Mouse (Mus musculus) cerebellum, adult 11-12 months (tissue): ENCODE measurements around the gene Fam71a.
"Not testable (repeated sequence)": the region's sequence is repeated elsewhere in the genome, so short reads cannot be mapped to it uniquely, and the experiment has no call there.

ENCODE experiments used
- DNase-seq: peaks from one replicate; pipeline ENCODE4 v3.0.0; 2022

Fam71a gene

GRCm38 (mm10) chr1:191181469-191182259, 17.0 kb upstream of the Fam71a start:
- DNase-seq = no peak

- DNase-seq = no peak
Measured at GRCm38 (mm10) chr1:191180397-191180796, 15.8 kb upstream of the Fam71a start.

- DNase-seq = no peak
Measured at GRCm38 (mm10) chr1:191179846-191180245, 15.2 kb upstream of the Fam71a start.

- no peak for DNase-seq
Measured at GRCm38 (mm10) chr1:191178511-191179188, 14.0 kb upstream of the Fam71a start.

GRCm38 (mm10) chr1:191176887-191177286, 12.3 kb upstream of the Fam71a start:
- DNase-seq = no peak

- no peak for DNase-seq
Measured at GRCm38 (mm10) chr1:191172487-191172886, 7.9 kb upstream of the Fam71a start.

- DNase-seq = no peak
Measured at GRCm38 (mm10) chr1:191170444-191170843, 5.8 kb upstream of the Fam71a start.

- no peak for DNase-seq
Measured at GRCm38 (mm10) chr1:191166189-191166588, 1.6 kb upstream of the Fam71a start.

- no peak for DNase-seq
Measured at GRCm38 (mm10) chr1:191154314-191154713, 10.3 kb downstream of the Fam71a start.

- peak; percentile 17 for DNase-seq
Measured at GRCm38 (mm10) chr1:191153052-191153451, 11.6 kb downstream of the Fam71a start.

- no peak for DNase-seq
Measured at GRCm38 (mm10) chr1:191150924-191151605, 13.6 kb downstream of the Fam71a start.

- not testable (repeated sequence) for DNase-seq
Measured at GRCm38 (mm10) chr1:191149489-191149888, 15.1 kb downstream of the Fam71a start.

- DNase-seq = no peak
Measured at GRCm38 (mm10) chr1:191140983-191141382, 23.6 kb downstream of the Fam71a start.

- no peak for DNase-seq
Measured at GRCm38 (mm10) chr1:191138874-191139495, 25.6 kb downstream of the Fam71a start.

- DNase-seq = no peak
Measured at GRCm38 (mm10) chr1:191138436-191138835, 26.2 kb downstream of the Fam71a start.

- no peak for DNase-seq
Measured at GRCm38 (mm10) chr1:191135406-191135805, 29.2 kb downstream of the Fam71a start.

- DNase-seq = no peak
Measured at GRCm38 (mm10) chr1:191132934-191133333, 31.7 kb downstream of the Fam71a start.

GRCm38 (mm10) chr1:191132240-191132639, 32.4 kb downstream of the Fam71a start:
- no peak for DNase-seq

- no peak for DNase-seq
Measured at GRCm38 (mm10) chr1:191131692-191132091, 32.9 kb downstream of the Fam71a start.

- DNase-seq = no peak
Measured at GRCm38 (mm10) chr1:191125811-191126638, 38.6 kb downstream of the Fam71a start.

- DNase-seq = no peak
Measured at GRCm38 (mm10) chr1:191124288-191124687, 40.3 kb downstream of the Fam71a start.

- no peak for DNase-seq
Measured at GRCm38 (mm10) chr1:191123696-191124095, 40.9 kb downstream of the Fam71a start.
